Mouse (Mus musculus): Measurements from ENCODE around the gene Brox.

DNA sequence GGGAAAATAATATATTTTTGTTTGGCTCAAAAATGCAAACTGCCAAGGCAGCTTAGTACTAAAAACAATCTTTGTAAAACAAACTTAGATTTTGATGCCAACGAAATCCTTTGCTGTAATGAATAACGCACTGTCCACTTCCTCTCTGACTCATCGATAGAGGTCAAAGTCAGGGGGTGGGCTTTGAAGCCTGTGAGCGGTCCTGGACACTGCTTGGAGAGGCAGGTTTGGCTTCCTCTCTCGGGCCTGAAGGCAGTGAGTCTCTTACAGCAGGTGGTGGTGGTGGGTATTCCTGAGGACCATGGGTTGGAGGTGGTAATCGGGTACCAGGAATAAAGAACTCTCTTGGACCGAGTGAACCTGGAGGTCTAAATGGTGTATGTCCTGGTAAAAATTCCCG is 30.1 kb upstream of the Brox start:
- TF ChIP-seq MAFK (IDR thresholded peaks at IDR 0.05; ENCODE audit: insufficient read depth, low read depth, low read length) = no peak
- no peak for TF ChIP-seq ZC3H11A (IDR thresholded peaks at IDR 0.05; ENCODE audit: borderline replicate concordance, low read depth, low read length)
- no peak for TF ChIP-seq HCFC1 (IDR thresholded peaks at IDR 0.05; ENCODE audit: borderline replicate concordance, insufficient read depth, low read length)

All from ES-E14 (cell line).